Mouse (Mus musculus) heart, embryonic 16.5 days (tissue): ENCODE measurements at regions not wholly inside any gene's neighbourhood (a gene's known extent, or its start where the extent isn't known, plus 50 kb on each side); places are given as distances from the start of the nearest gene placed in this dataset.

Source experiments
- ATAC-seq: fragments of 200-750 bp; cut with Nextera tagmentation; replicated peaks from 2 replicates; pipeline ENCODE4 v1.8.0; 2017; ENCODE audit warnings: moderate number of reproducible peaks; ENCODE audit not compliant: insufficient read depth, low FRiP score; ENCODE audit errors: extremely low read depth
- H3K27ac ChIP-seq: fragments of 300-500 bp; sonication (generic); 2 replicates; pipeline ENCODE4 v1.5.1; 2014; ENCODE audit warnings: mild to moderate bottlenecking, low read length, control low read depth, moderate library complexity
- H3K27me3 ChIP-seq: fragments of 300-500 bp; sonication (generic); 2 replicates; pipeline ENCODE4 v1.6.1; 2014; ENCODE audit warnings: low read length, mixed read lengths; ENCODE audit not compliant: control insufficient read depth, insufficient read depth
- H3K36me3 ChIP-seq: fragments of 300-500 bp; sonication (generic); 2 replicates; pipeline ENCODE4 v1.6.1; 2014; ENCODE audit not compliant: control insufficient read depth, insufficient read depth
- H3K4me1 ChIP-seq: fragments of 300-500 bp; sonication (generic); 2 replicates; pipeline ENCODE4 v1.6.1; 2014; ENCODE audit warnings: low read length, mixed read lengths; ENCODE audit not compliant: control insufficient read depth, insufficient read depth
- H3K4me2 ChIP-seq: fragments of 300-500 bp; sonication (generic); 2 replicates; pipeline ENCODE4 v1.6.1; 2014; ENCODE audit warnings: low read depth, mild to moderate bottlenecking, control low read depth, low read length
- H3K4me3 ChIP-seq: fragments of 300-500 bp; sonication (generic); 2 replicates; pipeline ENCODE4 v1.5.1; 2014; ENCODE audit warnings: mild to moderate bottlenecking, control low read depth, low read length
- H3K9ac ChIP-seq: fragments of 300-500 bp; sonication (generic); 2 replicates; pipeline ENCODE4 v1.6.1; 2014; ENCODE audit warnings: low read length, control low read depth
- H3K9me3 ChIP-seq: fragments of 300-500 bp; sonication (generic); replicated peaks from 2 replicates; pipeline ENCODE4 v1.6.1; 2016; ENCODE audit warnings: low read length; ENCODE audit not compliant: control insufficient read depth
- WGBS: fragments of 180-500 bp; shearing (Covaris S2); extraction: QIAGEN DNeasy Blood & Tissue Kit; methylation state at CpG from one replicate; pipeline ENCODE4 v1.1.7; 2014; 5-methylcytosine and 5-hydroxymethylcytosine counted together

GRCm38 (mm10) chr14:86233305-86233704 lies 907.7 kb downstream of the Diaph3 start:
- H3K4me2 ChIP-seq: no peak overlapping the region
- no peaks in the 10 kb centered on the region for H3K4me1 ChIP-seq
- H3K27ac ChIP-seq: no peak overlapping the region
- H3K36me3 ChIP-seq: no peaks in the 10 kb centered on the region
- H3K27me3 ChIP-seq: no peaks in the 10 kb centered on the region
- 80% methylated on average over 1 of the region's 1 CpGs for WGBS
- H3K9me3 ChIP-seq: no peaks in the 10 kb centered on the region
- no peak overlapping the region for H3K4me3 ChIP-seq
- ATAC-seq: no peak
- H3K9ac ChIP-seq: no peak overlapping the region

GRCm38 (mm10) chr14:86230609-86231008 lies 910.4 kb downstream of the Diaph3 start:
- Histone ChIP-seq H3K27me3 (no peaks in the 10 kb centered on the region), H3K36me3 (no peaks in the 10 kb centered on the region), H3K9ac (no peak overlapping the region), H3K4me2 (no peak overlapping the region), H3K4me1 (no peaks in the 10 kb centered on the region), H3K27ac (no peak overlapping the region), H3K9me3 (no peaks in the 10 kb centered on the region), H3K4me3 (no peak overlapping the region)
- 45% methylated on average over 1 of the region's 1 CpGs for WGBS
- ATAC-seq: no peak

- no peaks in the 10 kb centered on the region for H3K27me3 ChIP-seq
- no peaks in the 10 kb centered on the region for H3K4me1 ChIP-seq
- H3K9me3 ChIP-seq: no peaks in the 10 kb centered on the region
- H3K9ac ChIP-seq: no peak overlapping the region
- no peak for ATAC-seq
- 87% methylated on average over 2 of the region's 2 CpGs for WGBS
- no peaks in the 10 kb centered on the region for H3K36me3 ChIP-seq
- H3K4me3 ChIP-seq: no peak overlapping the region
- H3K27ac ChIP-seq: no peak overlapping the region
- H3K4me2 ChIP-seq: no peak overlapping the region
Measured at GRCm38 (mm10) chr14:86229755-86230154, 911.3 kb downstream of the Diaph3 start.

- no peaks in the 10 kb centered on the region for H3K36me3 ChIP-seq
- no peaks in the 10 kb centered on the region for H3K27me3 ChIP-seq
- no peak overlapping the region for H3K4me2 ChIP-seq
- WGBS: 80% methylated on average over 9 of the region's 9 CpGs
- H3K9me3 ChIP-seq: no peaks in the 10 kb centered on the region
- H3K27ac ChIP-seq: no peak overlapping the region
- H3K4me3 ChIP-seq: no peak overlapping the region
- ATAC-seq: no peak
- no peak overlapping the region for H3K9ac ChIP-seq
- H3K4me1 ChIP-seq: no peaks in the 10 kb centered on the region
Measured at GRCm38 (mm10) chr14:86215711-86216110, 925.3 kb downstream of the Diaph3 start.

GRCm38 (mm10) chr14:86211654-86212053 lies 929.4 kb downstream of the Diaph3 start:
- H3K9ac ChIP-seq: no peak overlapping the region
- no peaks in the 10 kb centered on the region for H3K27me3 ChIP-seq
- H3K4me2 ChIP-seq: no peak overlapping the region
- H3K9me3 ChIP-seq: no peaks in the 10 kb centered on the region
- no peaks in the 10 kb centered on the region for H3K4me1 ChIP-seq
- WGBS: 96% methylated on average over 3 of the region's 3 CpGs
- H3K36me3 ChIP-seq: no peaks in the 10 kb centered on the region
- no peak for ATAC-seq
- no peak overlapping the region for H3K27ac ChIP-seq
- no peak overlapping the region for H3K4me3 ChIP-seq

GRCm38 (mm10) chr14:86204582-86204981 lies 936.5 kb downstream of the Diaph3 start:
- no peaks in the 10 kb centered on the region for H3K36me3 ChIP-seq
- H3K4me3 ChIP-seq: no peak overlapping the region
- H3K4me2 ChIP-seq: no peak overlapping the region
- H3K27me3 ChIP-seq: no peaks in the 10 kb centered on the region
- WGBS: 88% methylated on average over 6 of the region's 7 CpGs
- H3K9me3 ChIP-seq: no peaks in the 10 kb centered on the region
- no peak overlapping the region for H3K27ac ChIP-seq
- ATAC-seq: no peak
- H3K9ac ChIP-seq: no peak overlapping the region
- no peaks in the 10 kb centered on the region for H3K4me1 ChIP-seq

- Histone ChIP-seq H3K4me1 (no peaks in the 10 kb centered on the region), H3K9ac (no peak overlapping the region), H3K27me3 (no peaks in the 10 kb centered on the region), H3K4me3 (no peak overlapping the region), H3K4me2 (no peak overlapping the region), H3K36me3 (no peaks in the 10 kb centered on the region), H3K9me3 (no peaks in the 10 kb centered on the region), H3K27ac (no peak overlapping the region)
- 80% methylated on average over 4 of the region's 4 CpGs for WGBS
- no peak for ATAC-seq
Measured at GRCm38 (mm10) chr14:86197864-86198263, 943.2 kb downstream of the Diaph3 start.

GRCm38 (mm10) chr14:86184663-86185381 lies 956.2 kb downstream of the Diaph3 start:
- no peak overlapping the region for H3K4me3 ChIP-seq
- H3K9me3 ChIP-seq: no peaks in the 10 kb centered on the region
- peaks cover 5% of the 10 kb centered on the region for H3K4me1 ChIP-seq
- no peak overlapping the region for H3K9ac ChIP-seq
- H3K27ac ChIP-seq: no peak overlapping the region
- 64% methylated on average over 4 of the region's 4 CpGs for WGBS
- no peak for ATAC-seq
- H3K36me3 ChIP-seq: no peaks in the 10 kb centered on the region
- no peaks in the 10 kb centered on the region for H3K27me3 ChIP-seq
- H3K4me2 ChIP-seq: no peak overlapping the region

GRCm38 (mm10) chr14:86178517-86178916 lies 962.5 kb downstream of the Diaph3 start:
- Histone ChIP-seq H3K9ac (no peak overlapping the region), H3K27me3 (no peaks in the 10 kb centered on the region), H3K9me3 (no peaks in the 10 kb centered on the region), H3K4me2 (no peak overlapping the region), H3K4me1 (peaks cover 5% of the 10 kb centered on the region), H3K36me3 (no peaks in the 10 kb centered on the region), H3K4me3 (no peak overlapping the region), H3K27ac (no peak overlapping the region)
- ATAC-seq: no peak
- WGBS: 64% methylated on average over 4 of the region's 4 CpGs
